Mouse (Mus musculus) heart, embryonic 10.5 days (tissue): ENCODE measurements around the gene Babam2. TPM values are rescaled to one million over a fixed set of nuclear protein-coding genes. Genes with fewer than 3 reads are reported as not detected.
A peak's percentile ranks its signal among the peaks of the same experiment; 100 is the strongest.

Experiments used
- DNase-seq: peaks from one replicate; pipeline ENCODE4 v3.0.0-alpha.2; 2017; ENCODE audit warnings: low spot score
- H3K27ac ChIP-seq: fragments of 300-500 bp; sonication (generic); 2 replicates; pipeline ENCODE4 v1.5.1; 2016; ENCODE audit warnings: mild to moderate bottlenecking
- H3K27me3 ChIP-seq: fragments of 300-500 bp; sonication (generic); 2 replicates; pipeline ENCODE4 v1.6.1; 2016; ENCODE audit warnings: mild to moderate bottlenecking; ENCODE audit not compliant: poor library complexity, insufficient read depth, severe bottlenecking
- H3K36me3 ChIP-seq: fragments of 300-500 bp; sonication (generic); 2 replicates; pipeline ENCODE4 v1.6.1; 2016; ENCODE audit warnings: mild to moderate bottlenecking, moderate library complexity
- H3K4me1 ChIP-seq: fragments of 300-500 bp; sonication (generic); 2 replicates; pipeline ENCODE4 v1.6.1; 2016; ENCODE audit warnings: mild to moderate bottlenecking
- H3K4me3 ChIP-seq: fragments of 300-500 bp; sonication (generic); 2 replicates; pipeline ENCODE4 v1.5.1; 2016; ENCODE audit warnings: mild to moderate bottlenecking, moderate library complexity
- H3K9me3 ChIP-seq: fragments of 300-500 bp; sonication (generic); 2 replicates; pipeline ENCODE4 v1.6.1; 2016; ENCODE audit warnings: mild to moderate bottlenecking, moderate library complexity
- WGBS: fragments of 180-500 bp; shearing (Covaris S2); methylation state at CpG from one replicate; pipeline ENCODE4 v1.1.7; 2016; 5-methylcytosine and 5-hydroxymethylcytosine counted together
- polyA plus RNA-seq: library from polyadenylated mRNA; unstranded; fragments of >200 nt; fragmentation: Nextera tagmentation; extraction: Ambion mirVana; gene quantifications from 2 replicates; pipeline ENCODE4 v1.2.1, GENCODE M21; 2016

The Babam2 gene
- polyA plus RNA-seq, 1 experiment from 2014 or later, result 43.6 TPM

GRCm38 (mm10) chr5:31982061-31982460 is 284.6 kb downstream of the Babam2 start:
- 0 out of 2 replicates have a peak, but pooled peaks cover 3% of the 10 kb centered on the region for H3K4me1 ChIP-seq
- no peak for DNase-seq
- no peaks in the 10 kb centered on the region for H3K9me3 ChIP-seq
- H3K27ac ChIP-seq, result no peak overlapping the region
- no peaks in the 10 kb centered on the region for H3K36me3 ChIP-seq
- WGBS, result 42% methylated on average over 5 of the region's 5 CpGs
- no peaks in the 10 kb centered on the region for H3K27me3 ChIP-seq
- H3K4me3 ChIP-seq, result no peak overlapping the region

DNA sequence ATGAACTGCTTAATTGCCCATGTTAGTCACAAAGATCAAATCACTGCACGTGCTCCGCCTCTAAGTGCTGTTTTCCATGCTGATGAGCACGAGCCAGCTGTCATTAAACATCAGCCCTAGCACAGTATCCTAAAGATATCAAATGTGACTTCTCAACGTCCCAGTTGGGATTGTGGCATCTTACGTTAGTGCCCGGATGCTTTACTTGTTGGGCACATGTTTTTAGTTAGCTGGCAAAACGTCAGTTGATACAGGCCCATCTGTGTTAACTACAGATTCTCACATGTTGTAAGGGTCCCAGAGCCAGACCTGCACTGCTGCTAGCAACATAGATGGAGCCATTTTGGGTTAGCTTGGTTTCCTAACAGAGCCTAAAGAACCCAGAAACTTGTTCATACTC is 285.7 kb downstream of the Babam2 start:
- no peak for DNase-seq
- H3K9me3 ChIP-seq, result no peaks in the 10 kb centered on the region

GRCm38 (mm10) chr5:31983817-31984368 is 286.4 kb downstream of the Babam2 start:
- no peak for DNase-seq
- Histone ChIP-seq H3K27me3 (no peaks in the 10 kb centered on the region), H3K9me3 (no peaks in the 10 kb centered on the region), H3K27ac (no peak overlapping the region), H3K4me1 (0 out of 2 replicates have a peak, but pooled peaks cover 3% of the 10 kb centered on the region), H3K36me3 (no peaks in the 10 kb centered on the region), H3K4me3 (no peak overlapping the region)
- 86% methylated on average over 2 of the region's 2 CpGs for WGBS

More for the DNA sequence above, 285.7 kb downstream of the Babam2 start:
- 87% methylated on average over 7 of the region's 7 CpGs for WGBS
- Histone ChIP-seq H3K4me3 (no peak overlapping the region), H3K27me3 (no peaks in the 10 kb centered on the region), H3K36me3 (no peaks in the 10 kb centered on the region), H3K4me1 (0 out of 2 replicates have a peak, but pooled peaks cover 3% of the 10 kb centered on the region), H3K27ac (no peak overlapping the region)

GRCm38 (mm10) chr5:31984369-31984961 is 287.0 kb downstream of the Babam2 start:
- Histone ChIP-seq H3K27ac (no peak overlapping the region), H3K9me3 (no peaks in the 10 kb centered on the region), H3K36me3 (no peaks in the 10 kb centered on the region), H3K4me3 (no peak overlapping the region), H3K4me1 (0 out of 2 replicates have a peak, but pooled peaks cover 3% of the 10 kb centered on the region), H3K27me3 (no peaks in the 10 kb centered on the region)
- no peak for DNase-seq
- WGBS, result 81% methylated on average over 13 of the region's 13 CpGs

DNA sequence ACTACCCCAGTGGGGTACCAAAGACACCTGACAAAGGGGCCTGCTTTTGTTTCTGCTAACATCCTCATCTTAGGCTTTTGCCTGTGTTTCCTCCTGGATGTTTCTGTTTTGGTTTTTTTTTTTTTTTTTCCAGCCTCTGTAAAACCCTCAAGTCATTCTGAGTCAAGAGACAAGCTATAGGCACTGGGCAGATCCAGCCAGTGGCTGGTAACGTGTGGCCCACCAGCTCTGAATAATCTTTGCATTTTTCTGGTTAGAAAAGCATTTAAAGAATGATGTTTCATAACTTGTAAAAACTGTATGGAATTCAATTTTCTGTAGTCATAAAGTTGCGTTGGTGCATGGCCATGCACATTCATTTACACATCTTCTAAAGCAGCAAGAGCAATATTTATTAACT is 287.5 kb downstream of the Babam2 start:
- Histone ChIP-seq H3K4me3 (no peak overlapping the region), H3K27me3 (no peaks in the 10 kb centered on the region), H3K9me3 (no peaks in the 10 kb centered on the region), H3K4me1 (0 out of 2 replicates have a peak, but pooled peaks cover 3% of the 10 kb centered on the region), H3K36me3 (no peaks in the 10 kb centered on the region), H3K27ac (no peak overlapping the region)
- DNase-seq, result no peak
- WGBS, result 89% methylated on average over 2 of the region's 2 CpGs

GRCm38 (mm10) chr5:31987541-31988307 is 290.2 kb downstream of the Babam2 start:
- Histone ChIP-seq H3K4me1 (no peaks in the 10 kb centered on the region), H3K4me3 (no peak overlapping the region), H3K9me3 (no peaks in the 10 kb centered on the region), H3K27ac (no peak overlapping the region), H3K36me3 (no peaks in the 10 kb centered on the region), H3K27me3 (no peaks in the 10 kb centered on the region)
- DNase-seq, result no peak
- 89% methylated on average over 11 of the region's 11 CpGs for WGBS

- Histone ChIP-seq H3K27ac (no peak overlapping the region), H3K36me3 (no peaks in the 10 kb centered on the region), H3K4me1 (peaks cover 22% of the 10 kb centered on the region), H3K9me3 (no peaks in the 10 kb centered on the region), H3K27me3 (no peaks in the 10 kb centered on the region), H3K4me3 (no peak overlapping the region)
- peak; percentile 74 for DNase-seq
- 76% methylated on average over 4 of the region's 4 CpGs for WGBS
Measured at GRCm38 (mm10) chr5:31997189-31997954, 299.9 kb downstream of the Babam2 start.

DNA sequence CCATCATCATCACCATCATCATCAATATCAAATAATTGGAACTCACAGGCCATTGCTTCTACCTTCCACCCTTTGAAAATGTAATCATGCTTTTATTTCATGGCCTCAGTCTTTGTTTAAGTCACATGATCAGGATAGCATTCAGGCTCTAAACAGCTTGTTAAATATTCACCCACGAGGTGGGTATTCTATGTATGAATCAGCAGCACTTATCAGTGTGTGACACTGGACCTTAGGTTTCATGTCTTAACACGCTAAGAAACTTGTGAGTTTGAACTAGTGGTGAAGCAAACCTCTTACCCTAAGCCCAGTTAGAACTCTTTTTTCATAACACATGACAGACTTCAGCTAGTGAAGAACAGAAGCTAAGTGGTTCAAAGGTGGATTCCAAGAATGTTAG is 301.3 kb downstream of the Babam2 start:
- H3K9me3 ChIP-seq, result no peaks in the 10 kb centered on the region
- WGBS, result 82% methylated on average over 2 of the region's 2 CpGs
- peaks cover 22% of the 10 kb centered on the region for H3K4me1 ChIP-seq
- H3K4me3 ChIP-seq, result no peak overlapping the region
- H3K36me3 ChIP-seq, result no peaks in the 10 kb centered on the region
- no peak for DNase-seq
- no peak overlapping the region for H3K27ac ChIP-seq
- H3K27me3 ChIP-seq, result no peaks in the 10 kb centered on the region

DNA sequence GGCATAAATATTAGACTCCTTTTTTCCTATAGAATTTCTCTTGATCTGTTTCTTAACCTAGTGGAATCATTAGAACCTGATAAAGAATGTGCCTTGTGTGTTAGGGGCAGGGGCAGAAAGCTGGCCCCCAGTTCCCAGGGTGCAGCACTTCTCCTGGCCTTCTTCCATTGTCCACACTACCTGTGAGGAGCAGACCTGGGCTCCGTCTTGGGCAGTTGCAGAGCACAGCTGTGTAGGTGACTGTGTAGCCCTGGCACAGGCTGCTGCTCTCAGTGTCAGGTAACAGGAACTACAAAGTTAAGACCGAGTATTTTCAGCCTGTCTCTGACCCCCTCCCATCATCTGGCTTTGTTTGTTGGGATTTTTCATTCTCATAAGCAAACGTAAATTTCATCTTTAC is 302.6 kb downstream of the Babam2 start:
- no peaks in the 10 kb centered on the region for H3K36me3 ChIP-seq
- peak; percentile 57 for DNase-seq
- 74% methylated on average over 3 of the region's 3 CpGs for WGBS
- no peak overlapping the region for H3K27ac ChIP-seq
- peaks cover 22% of the 10 kb centered on the region for H3K4me1 ChIP-seq
- H3K27me3 ChIP-seq, result no peaks in the 10 kb centered on the region
- no peak overlapping the region for H3K4me3 ChIP-seq
- H3K9me3 ChIP-seq, result no peaks in the 10 kb centered on the region

- WGBS, result 69% methylated on average over 9 of the region's 9 CpGs
- H3K27ac ChIP-seq, result 0 out of 2 replicates have a peak overlapping the region, but pooled peaks have one; percentile 32
- H3K27me3 ChIP-seq, result no peaks in the 10 kb centered on the region
- DNase-seq, result peak; percentile 38
- H3K4me1 ChIP-seq, result peaks cover 22% of the 10 kb centered on the region
- no peak overlapping the region for H3K4me3 ChIP-seq
- H3K9me3 ChIP-seq, result no peaks in the 10 kb centered on the region
- H3K36me3 ChIP-seq, result no peaks in the 10 kb centered on the region
Measured at GRCm38 (mm10) chr5:32001266-32001665, 303.8 kb downstream of the Babam2 start.

GRCm38 (mm10) chr5:32001771-32002170 is 304.3 kb downstream of the Babam2 start:
- Histone ChIP-seq H3K9me3 (no peaks in the 10 kb centered on the region), H3K27ac (no peak overlapping the region), H3K4me3 (no peak overlapping the region), H3K36me3 (no peaks in the 10 kb centered on the region), H3K4me1 (peaks cover 22% of the 10 kb centered on the region), H3K27me3 (no peaks in the 10 kb centered on the region)
- 18% methylated on average over 3 of the region's 3 CpGs for WGBS
- DNase-seq, result peak; percentile 35

GRCm38 (mm10) chr5:32008401-32008800 is 310.9 kb downstream of the Babam2 start:
- DNase-seq, result no peak
- Histone ChIP-seq H3K27ac (no peak overlapping the region), H3K4me1 (0 out of 2 replicates have a peak, but pooled peaks cover 8% of the 10 kb centered on the region), H3K4me3 (no peak overlapping the region), H3K36me3 (no peaks in the 10 kb centered on the region), H3K9me3 (no peaks in the 10 kb centered on the region), H3K27me3 (no peaks in the 10 kb centered on the region)
- WGBS, result 83% methylated on average over 3 of the region's 3 CpGs
